Mouse (Mus musculus) megakaryocyte, embryonic 14.5 days (primary cell): Measurements from ENCODE around the gene Emp1.

Source experiments
- FLI1 ChIP-seq: IDR thresholded peaks from 2 replicates; pipeline ENCODE4 v1.6.1; 2012; ENCODE audit warnings: low read length, inconsistent platforms, mixed read lengths
- GATA1 ChIP-seq: IDR thresholded peaks from 3 replicates; pipeline ENCODE4 v1.6.1; 2012; ENCODE audit warnings: mixed read lengths, low read length, inconsistent platforms, borderline replicate concordance

DNA sequence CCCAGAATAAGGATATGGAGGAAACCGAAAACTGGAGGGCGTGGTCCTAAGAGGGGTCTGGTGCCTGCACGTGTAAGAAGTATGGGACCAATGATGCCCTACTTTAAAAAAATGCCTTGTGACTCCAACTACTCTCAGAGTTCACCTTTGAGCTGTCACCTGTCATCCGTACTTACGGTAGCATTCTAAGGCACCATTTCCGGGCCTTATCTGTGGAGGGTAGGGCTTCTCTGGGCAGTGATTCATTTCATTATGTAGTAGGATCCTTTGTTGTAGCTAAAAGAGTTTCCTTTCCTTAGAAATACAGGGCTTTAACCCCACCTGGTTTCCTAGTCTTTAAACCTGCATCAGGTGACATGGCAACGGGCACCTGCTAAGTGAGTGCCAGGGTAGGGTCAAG, 35.5 kb upstream of the Emp1 start:
- TF ChIP-seq GATA1 (no peak), FLI1 (no peak)
